Mouse (Mus musculus) erythroblast, embryonic 14.5 days (primary cell): ENCODE results near the gene C8a.

Experiments
- GATA1 ChIP-seq: IDR thresholded peaks from 2 replicates; pipeline ENCODE4 v1.6.1; 2012; ENCODE audit warnings: low read length, inconsistent platforms, mixed read lengths
- TAL1 ChIP-seq: IDR thresholded peaks from 3 replicates; pipeline ENCODE4 v1.6.1; 2012; ENCODE audit warnings: low read length, inconsistent platforms, mixed read lengths

DNA sequence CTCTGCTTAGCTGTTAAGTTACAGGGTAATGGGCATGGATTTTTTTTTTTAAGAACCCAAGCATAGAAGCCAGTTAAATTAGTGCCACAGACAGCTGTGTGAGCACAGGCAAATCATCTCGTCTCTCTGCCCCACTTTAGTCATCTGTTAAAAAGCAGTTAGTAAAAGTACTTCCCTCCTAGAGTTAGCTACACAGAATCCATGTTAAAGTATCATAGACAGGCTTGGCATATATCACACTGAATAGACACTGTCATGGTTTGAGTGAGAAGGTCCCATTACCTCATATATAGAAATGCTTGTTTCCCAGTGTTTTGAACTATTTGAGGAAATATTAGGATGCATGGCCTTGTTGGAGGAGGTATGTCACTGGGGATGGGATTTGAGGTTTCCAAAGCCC is 19.2 kb downstream of the C8a start, which contains the start of gene Gm17662:
- TF ChIP-seq TAL1, result no peak
- TF ChIP-seq GATA1, result no peak
